In the genomic region with DNA sequence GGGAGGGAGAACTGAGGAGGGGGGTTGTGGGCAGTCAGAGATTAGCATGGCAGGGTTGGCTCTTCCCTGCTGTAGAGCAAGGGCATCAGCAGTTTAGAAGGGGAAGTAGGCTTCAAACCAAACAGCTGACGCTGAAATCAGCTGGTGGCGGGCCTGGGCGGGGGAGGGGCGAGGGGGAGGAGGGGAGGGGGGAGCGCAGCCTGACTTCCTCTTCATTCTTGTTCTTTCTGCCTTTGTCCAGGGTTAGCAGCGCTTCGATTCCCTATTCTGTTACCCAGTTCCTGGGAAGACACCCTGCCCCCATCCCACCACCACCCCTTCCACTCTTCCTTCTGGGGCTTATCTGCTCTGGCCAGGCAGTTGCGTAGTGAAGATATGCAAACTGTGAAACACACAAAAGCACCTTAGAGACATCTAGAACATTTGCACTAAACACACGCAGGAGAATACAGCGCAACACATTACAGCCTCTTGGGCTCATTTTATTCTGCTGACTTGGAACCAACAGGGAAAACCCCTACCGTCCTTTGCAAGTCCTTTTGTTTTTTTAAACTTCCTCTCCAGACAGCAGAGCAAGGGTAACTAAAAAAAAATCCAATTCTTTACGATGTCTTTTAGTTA, we compare ENCODE assay signal across 8 mouse cellular contexts.
DNase-seq lines count a peak whose midpoint lies in the region; ATAC-seq lines count a peak whose summit lies in the region.

No protein-coding gene starts in this region.

- no peaks in the 10 kb centered on the region for H3K27me3 ChIP-seq in kidney, embryonic 14.5 days (ENCODE audit: control insufficient read depth, insufficient read depth, low read length)
- H3K27me3 ChIP-seq in heart, embryonic 16.5 days (ENCODE audit: control insufficient read depth, insufficient read depth, low read length), result no peaks in the 10 kb centered on the region

- H3K9me3 ChIP-seq in kidney, embryonic 14.5 days (ENCODE audit: control insufficient read depth, low read length), result no peaks in the 10 kb centered on the region
- H3K9me3 ChIP-seq in heart, embryonic 16.5 days (replicated peaks; ENCODE audit: control insufficient read depth, low read length), result 0 out of 2 replicates have a peak, but pooled peaks cover 2% of the 10 kb centered on the region

- WGBS in kidney, embryonic 14.5 days, result 18% methylated on average over 9 of the region's 12 CpGs
- 11% methylated on average over 10 of the region's 12 CpGs for WGBS in heart, embryonic 16.5 days

- no peaks in the 10 kb centered on the region for H3K36me3 ChIP-seq in kidney, embryonic 14.5 days (ENCODE audit: control insufficient read depth, insufficient read depth, low read length)
- H3K36me3 ChIP-seq in heart, embryonic 16.5 days (ENCODE audit: control insufficient read depth, insufficient read depth), result no peaks in the 10 kb centered on the region

- peak; percentile 86 for ATAC-seq in kidney, embryonic 14.5 days (ENCODE audit: low FRiP score, low TSS enrichment)
- peak; percentile 76 for ATAC-seq in heart, embryonic 16.5 days (replicated peaks; ENCODE audit: extremely low read depth, insufficient read depth, low FRiP score)
- peak; percentile 96 for ATAC-seq in megakaryocyte-erythroid progenitor cell, adult 5-6 weeks (replicated peaks; ENCODE audit: low FRiP score, low TSS enrichment, poor library complexity, severe bottlenecking)

- H3K27ac ChIP-seq in kidney, embryonic 14.5 days (ENCODE audit: low read depth, low read length), result peak overlapping the region; percentile 38; the same call in 1 of the 2 replicates
- peak overlapping the region; percentile 87 for H3K27ac ChIP-seq in heart, embryonic 16.5 days (ENCODE audit: low read length)

- no peak overlapping the region for H3K4me3 ChIP-seq in kidney, embryonic 14.5 days (ENCODE audit: low read length)
- peak overlapping the region; percentile 42 for H3K4me3 ChIP-seq in heart, embryonic 16.5 days (ENCODE audit: low read length)

- H3K4me2 ChIP-seq in kidney, embryonic 14.5 days (replicated peaks; ENCODE audit: low read depth, low read length), result peak overlapping the region; percentile 23; the same call in 1 of the 2 replicates
- H3K4me2 ChIP-seq in heart, embryonic 16.5 days (ENCODE audit: low read depth, low read length), result peak overlapping the region; percentile 63

- no peak for DNase-seq in kidney, adult 8-10 months
- peak; percentile 55 for DNase-seq in embryo, embryonic 9.5 days (ENCODE audit: extremely low spot score)
- DNase-seq in layer of hippocampus, postnatal 36 days, result peak; percentile 9 to 11
- peak; percentile 68 to 80 for DNase-seq in spleen, postnatal 36 days (ENCODE audit: low spot score in 2 of 2)
- DNase-seq in urinary bladder, postnatal 10 days (ENCODE audit: low spot score), result no peak

- 0 out of 2 replicates have a peak, but pooled peaks cover 3% of the 10 kb centered on the region for H3K4me1 ChIP-seq in kidney, embryonic 14.5 days (ENCODE audit: control insufficient read depth, insufficient read depth, low read length)
- H3K4me1 ChIP-seq in heart, embryonic 16.5 days (ENCODE audit: control insufficient read depth, insufficient read depth, low read length), result peaks cover 39% of the 10 kb centered on the region

- H3K9ac ChIP-seq in kidney, embryonic 14.5 days (ENCODE audit: low read depth, low read length), result no peak overlapping the region
- peak overlapping the region; percentile 51; the same call in 1 of the 2 replicates for H3K9ac ChIP-seq in heart, embryonic 16.5 days (ENCODE audit: low read length)

Comparison
In these comparisons a context has a peak if more than half of its experiments do, and no peak if none do; other contexts are left out.
1. DNase-seq: peak in embryo, embryonic 9.5 days (single experiment), layer of hippocampus, postnatal 36 days (2 of 2) and spleen, postnatal 36 days (2 of 2); none in kidney, adult 8-10 months (0 of 2) and urinary bladder, postnatal 10 days (single experiment).
2. Peak in every context shown above with its lines, with median percentiles within 50 percentile points of each other: ATAC-seq.